Mouse (Mus musculus) cerebellum, postnatal 10 days (tissue): ENCODE measurements around the gene Arid5b.

Experiments used
- DNase-seq, 2 experiments: peaks; one replicate each; pipeline ENCODE4 v3.0.0; 2021; ENCODE audit warnings: mixed read lengths in 2 of 2

Gene Arid5b

DNA sequence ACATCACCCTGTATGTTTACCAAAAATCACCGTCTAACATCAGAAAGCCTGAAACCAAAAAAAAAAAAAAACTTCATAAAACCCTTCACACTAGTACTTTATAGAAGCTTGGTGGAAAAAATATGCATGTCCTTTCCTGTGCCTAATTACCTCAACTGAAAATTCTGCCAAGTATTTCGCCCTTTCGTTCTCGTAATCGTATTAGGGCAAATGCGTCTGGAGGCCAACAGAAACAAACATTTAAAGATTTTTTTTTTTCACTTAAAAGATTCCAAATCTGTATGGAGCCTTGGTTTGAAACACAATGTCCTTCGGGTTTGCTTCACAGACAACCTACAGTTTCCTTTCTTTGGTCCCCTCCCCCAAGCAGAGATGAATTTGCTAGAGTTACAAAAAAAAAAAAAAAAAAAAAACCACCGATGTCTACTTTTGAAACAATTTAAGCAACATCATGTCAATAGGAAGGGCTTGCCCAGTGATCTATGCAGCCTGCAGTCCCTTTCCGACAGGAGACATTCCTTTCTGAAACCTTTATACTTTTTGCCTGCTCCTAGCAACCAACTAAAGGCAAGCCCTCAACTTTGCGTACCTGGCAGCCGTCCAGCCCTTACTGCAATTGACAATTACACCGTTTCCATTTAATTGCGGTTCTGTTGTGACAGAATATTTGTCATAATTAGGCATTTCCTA is 86.7 kb downstream of the Arid5b start:
- peak; percentile 73 to 77 for DNase-seq

DNA sequence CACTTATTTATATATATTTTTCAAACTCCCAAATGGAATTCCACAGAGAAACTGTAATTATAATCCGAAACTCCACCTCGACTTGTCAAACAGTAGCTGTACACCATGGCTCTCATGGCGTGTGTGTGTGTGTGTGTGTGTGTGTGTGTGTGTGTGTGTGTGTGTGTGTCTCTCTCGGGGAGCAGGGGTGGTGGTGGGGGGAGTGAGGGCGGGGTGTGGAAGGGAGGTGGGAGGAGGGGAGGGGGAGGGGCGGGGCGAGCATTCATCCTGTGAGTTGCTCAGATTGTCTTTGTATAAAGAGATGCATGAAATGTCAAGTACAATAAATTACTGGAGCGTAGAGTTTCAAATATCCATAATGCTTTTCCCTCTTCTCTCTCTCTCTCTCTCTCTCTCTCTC is 87.4 kb downstream of the Arid5b start:
- peak; percentile 77 to 81 for DNase-seq

DNA sequence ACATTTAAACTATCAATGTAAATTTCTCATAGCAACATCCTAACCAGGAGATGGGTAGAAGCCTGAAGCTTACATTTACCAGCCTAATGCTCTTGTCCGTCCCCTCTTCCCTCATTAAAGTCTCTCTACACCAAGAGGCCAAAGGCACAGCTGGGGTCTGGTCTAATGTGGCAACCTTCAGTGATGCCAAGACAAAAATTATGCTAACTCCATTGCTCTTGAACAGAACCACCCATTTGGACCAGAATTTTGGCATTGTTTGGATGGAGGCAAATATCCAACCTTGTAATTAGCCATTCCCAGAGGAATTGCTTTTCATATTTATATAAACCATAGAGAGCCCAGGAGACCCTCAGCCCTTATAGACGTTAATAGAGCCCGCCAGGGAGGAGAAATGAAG is 88.7 kb downstream of the Arid5b start:
- DNase-seq, result peak; percentile 58 to 66

DNA sequence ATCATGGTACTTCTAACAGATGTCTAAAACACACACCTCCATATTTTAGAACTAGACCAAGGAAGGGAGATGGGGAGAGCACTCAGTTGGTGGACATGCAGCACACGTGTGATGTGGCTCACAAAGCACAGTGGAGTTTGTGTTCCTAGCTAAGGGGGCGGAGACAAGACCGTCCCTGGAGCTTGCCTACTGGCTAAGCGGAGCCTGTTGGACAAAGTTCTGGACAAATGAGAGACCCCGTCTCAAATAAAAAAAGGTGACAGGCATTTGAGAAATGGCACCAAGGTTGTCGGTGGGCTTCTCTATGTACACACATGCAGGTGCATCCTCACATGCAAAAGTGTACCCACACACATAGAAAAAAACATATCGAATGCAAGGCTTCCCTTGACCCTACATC is 95.4 kb downstream of the Arid5b start:
- no peak for DNase-seq

DNA sequence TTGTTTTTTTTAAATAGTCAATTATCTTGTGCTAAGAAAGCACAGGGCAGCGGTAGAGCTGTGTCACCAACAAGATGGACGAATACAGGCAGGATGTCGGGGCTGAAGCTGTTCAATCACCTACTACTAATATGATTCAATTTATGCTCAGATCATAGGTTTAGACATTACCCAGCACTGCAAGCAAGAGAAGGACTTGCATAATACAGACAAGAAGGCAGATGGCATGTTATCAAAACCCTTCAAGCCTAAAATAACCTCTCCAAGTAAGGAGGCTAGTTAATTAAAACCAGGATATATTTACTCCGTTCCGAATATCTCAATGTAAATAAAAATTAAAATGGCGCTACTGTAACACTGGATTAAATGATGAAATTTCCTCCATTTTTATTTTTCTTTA is 96.3 kb downstream of the Arid5b start:
- DNase-seq, result peak in 1 of 2 experiments; percentile 17

DNA sequence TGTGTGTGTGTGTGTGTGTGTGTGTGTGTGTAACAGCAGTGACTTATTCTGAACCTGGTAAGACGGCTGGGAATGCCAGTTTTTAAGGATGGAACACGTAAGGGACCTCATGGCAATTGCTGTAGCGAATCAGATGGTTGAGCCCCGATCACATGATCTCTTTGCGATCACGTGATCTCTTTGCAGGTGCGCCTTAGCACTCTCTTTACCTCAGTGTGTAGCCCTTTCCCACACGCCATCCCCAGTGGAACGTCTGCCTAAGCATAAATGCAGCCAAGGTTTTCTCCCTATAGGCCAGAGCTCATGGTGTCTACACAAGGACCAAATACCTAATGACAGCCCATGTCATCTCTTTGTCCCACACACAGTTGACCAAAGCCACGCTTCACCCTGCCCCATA is 97.4 kb downstream of the Arid5b start:
- no peak for DNase-seq

DNA sequence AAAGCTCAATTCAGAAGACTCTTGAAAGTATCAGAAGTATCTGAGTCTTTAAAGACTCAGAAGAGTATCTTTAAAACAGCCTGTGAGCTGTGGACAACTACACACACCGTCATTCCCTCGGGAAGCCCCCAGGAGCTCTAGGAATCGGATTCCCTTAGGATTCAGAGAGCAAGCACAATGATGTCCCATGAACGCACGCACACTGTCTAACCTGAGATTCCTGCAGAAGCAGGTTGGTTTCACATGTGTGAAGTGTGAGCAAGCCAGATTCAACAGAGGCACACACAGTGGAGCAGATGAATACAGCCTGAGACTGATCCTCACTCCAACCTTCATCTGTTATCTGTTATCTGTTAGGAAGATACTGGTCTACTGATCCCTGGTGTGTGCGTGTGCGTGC is 97.8 kb downstream of the Arid5b start:
- no peak for DNase-seq

DNA sequence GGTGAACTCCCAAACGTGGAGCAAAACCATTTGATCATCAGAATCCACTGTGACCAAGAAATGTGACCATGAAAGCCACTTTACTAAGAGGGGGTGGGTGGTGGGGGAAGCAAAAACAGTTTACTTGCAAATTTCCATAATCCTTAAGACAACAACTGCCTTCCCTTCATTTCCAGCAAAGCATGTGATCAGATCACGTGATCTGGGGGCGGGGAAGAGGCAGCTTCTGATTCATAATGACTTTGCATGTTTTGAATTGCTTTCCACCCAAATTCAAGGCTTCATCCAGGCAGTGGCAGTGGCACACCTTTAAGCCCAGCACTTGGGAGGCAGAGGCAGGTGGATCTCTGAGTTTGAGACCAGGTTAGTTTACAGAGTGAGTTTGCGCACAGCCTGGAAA is 98.4 kb downstream of the Arid5b start:
- DNase-seq, result no peak

DNA sequence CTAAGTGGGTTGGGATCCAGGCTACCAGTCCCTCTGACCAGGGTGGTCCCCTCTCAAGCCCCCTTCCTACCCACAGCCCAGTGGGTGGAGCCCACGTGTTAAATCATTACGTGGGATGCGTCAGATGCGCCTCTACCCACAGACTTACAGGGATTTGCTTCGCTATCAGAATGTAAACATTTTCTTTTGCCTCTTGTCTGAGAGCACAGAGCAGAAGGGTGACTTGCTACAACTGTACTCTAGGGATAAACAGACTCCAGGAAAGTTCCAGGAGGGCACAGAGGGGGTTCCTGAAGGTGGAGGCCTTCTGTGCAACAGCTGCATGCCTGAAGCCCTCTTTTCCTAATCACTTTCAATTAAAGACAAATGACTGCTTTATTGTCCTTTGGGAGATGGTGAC is 98.8 kb downstream of the Arid5b start:
- DNase-seq, result no peak

DNA sequence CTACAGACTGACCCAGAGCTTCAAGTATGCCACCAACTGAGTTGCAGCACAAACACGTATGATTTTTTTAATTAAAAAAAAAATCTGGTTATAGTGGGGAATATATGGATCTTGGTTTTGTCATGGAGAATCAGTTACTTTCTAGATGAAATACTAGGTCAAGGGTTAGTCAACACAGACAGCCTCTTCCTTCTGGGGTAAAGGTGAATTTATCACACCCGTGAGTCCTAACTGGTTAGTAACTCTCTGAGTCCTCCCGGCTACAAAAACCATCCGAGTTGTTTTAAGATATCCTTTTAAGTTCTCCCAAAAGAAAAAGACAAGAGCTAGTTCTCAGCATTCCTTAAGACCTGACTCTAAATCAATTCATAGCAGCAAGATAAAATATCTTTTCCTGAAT is 99.2 kb downstream of the Arid5b start:
- no peak for DNase-seq

DNA sequence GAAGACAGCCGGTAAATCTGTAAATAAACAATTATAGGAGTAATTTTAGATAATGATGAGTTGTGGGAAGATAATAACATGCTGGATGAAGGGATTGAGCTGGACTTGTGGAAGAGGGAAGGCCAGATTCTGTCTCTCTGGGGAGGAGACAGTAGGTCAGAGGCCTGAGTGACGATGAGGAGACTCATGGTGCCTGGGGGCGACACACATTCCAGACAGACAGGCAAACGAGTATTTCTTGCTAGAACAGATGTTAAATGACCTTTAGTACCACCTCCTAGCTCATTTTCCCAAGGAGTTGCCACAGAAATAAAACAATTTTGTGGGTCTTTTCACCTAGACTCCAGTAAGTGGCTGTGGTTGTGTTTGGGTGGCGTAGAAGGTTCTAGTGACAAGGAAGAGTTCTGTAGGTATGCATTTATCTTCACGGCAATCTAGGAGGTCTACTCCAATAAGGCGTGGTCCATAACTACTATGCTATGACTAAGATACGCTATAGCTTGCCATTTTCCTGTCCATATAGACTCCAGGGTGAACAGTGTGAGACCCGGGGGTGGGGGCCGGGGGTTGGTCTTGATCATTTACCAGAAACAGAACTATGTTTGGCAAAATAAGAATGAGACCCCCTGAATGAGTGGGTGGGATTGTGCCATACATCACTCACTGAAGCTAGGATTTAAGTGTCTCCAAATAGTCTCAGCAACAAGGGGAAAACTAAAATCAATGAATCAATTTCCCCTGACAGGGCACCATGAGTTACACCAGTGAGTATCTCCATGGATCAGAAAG is 100.6 kb downstream of the Arid5b start:
- no peak for DNase-seq

DNA sequence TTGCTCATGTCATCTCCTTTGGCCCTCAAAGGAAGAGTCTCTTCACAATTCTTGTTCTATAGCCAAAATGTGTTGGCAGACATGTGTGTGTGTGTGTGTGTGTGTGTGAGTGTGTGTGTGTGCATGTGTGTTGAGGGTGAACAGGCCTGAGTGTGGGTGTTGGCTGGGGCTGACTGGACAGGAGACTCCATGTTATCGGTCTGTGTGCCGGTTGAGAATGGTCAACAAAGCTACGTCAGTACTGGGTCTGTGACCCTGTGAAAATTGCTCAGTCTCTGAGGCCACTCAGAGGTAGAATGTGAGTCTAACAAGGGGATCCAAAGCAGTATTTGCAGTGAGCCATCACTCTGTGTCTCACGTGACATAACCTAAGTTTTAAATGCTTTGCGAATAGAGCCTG is 102.7 kb downstream of the Arid5b start:
- DNase-seq, result no peak

DNA sequence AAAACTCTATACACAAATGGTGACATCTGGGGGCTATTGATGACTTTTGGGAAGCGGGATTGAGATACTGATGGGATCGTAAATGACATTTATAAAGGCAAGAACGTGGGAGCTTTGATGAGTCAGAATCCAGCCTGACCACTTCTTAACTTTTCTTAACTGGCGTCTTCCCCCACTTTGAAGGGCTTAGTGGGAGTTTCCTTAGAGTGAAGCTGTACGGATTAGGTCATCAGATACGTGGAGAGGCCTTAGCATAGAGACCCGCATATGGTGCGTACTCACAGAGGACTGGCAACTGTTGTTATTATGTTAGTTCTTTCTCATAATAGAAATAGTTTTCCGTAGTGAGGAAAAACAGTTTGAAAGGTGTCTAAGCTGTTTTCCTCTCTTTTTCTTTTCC is 104.9 kb downstream of the Arid5b start:
- no peak for DNase-seq

DNA sequence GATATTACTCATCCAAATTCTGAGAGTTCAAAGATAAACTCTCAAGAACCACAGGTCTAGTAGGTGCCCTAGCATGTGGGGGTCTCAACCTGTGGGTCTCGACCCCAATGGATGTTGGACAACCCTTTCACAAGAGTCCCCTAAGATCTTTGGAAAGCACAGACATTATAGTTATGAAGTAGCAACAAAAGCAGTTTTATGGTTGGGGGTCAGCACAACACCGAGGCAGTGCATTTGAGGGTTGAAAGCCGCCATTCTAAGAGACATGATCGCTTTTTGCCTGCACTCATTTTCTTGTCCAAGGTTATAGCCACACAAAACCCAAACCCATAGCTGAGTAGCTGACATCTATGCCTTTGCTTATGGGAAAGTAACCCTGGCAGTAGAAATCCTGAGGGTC is 105.6 kb downstream of the Arid5b start:
- no peak for DNase-seq

DNA sequence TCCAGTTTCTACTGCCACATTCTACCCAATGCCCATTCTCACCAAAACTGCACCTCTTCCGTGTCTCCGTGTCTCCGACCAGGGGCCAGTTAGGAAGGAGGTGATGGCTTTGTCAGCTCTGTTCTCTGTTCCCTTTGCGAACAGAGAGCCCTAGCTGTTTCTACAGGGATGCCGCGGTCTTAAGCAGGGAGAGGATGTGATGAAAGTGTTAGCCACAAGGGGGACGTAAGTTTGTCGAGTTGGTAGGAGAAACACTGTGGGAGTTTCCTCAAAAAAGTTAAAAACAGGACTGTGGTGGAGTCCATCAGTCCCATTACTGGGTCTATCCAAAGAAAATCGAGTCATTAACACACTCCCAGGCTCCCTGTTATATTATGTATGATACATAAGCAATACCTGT is 106.6 kb downstream of the Arid5b start:
- DNase-seq, result no peak

DNA sequence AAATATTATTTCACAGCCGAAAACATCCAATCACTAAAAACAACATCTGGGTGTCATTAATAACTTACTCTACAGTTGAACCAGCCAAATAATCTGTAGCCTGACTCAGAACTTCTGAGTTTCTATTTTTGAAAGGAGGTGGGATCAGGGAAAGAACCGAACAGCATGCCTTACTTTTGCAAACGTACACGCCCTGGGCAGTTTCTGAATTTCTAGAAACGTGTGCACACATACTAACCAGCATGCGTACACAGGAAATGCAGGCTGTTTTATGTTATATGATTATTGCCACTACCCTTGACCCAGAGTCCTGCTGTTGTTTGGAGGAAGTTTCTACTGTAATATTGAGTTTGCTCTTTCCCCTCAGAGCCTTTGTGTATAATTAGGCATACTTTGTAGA is 109.9 kb downstream of the Arid5b start:
- no peak for DNase-seq

DNA sequence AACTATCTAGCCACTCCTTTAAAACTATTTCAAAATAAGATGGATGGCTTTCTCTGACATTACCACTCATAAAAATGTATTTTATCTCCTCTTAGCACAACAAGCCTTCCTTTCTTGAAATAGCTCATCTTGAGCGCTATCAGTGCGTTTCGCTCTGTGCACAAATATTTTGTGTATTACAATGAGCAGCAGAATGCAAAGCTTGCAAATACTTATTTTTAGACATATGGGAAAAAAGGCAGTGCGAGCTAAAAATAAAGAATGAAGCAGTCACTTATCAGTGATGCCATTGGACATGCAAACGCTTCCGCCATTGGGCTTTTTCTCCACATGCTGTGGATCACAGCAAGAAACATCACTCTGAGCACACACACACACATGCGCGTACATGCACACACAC is 110.4 kb downstream of the Arid5b start:
- no peak for DNase-seq

DNA sequence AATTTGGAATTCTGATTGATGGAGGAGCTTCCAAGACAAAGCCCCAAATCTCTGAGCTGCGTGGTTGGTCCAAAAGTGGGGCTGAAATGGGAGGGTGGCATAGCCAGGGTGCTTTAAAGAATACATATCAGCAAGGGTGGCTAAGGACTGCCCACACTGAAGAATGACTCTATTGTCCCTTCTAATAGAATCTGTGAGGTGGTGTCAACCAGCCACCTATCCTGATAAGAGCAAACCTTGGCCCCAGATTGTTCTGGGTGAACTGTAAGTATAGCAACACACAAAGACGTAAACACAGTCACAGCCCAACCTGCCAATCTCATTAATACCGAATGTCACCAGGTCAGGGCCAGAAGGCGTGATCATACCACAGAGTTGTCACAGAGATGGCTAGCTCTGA is 111.4 kb downstream of the Arid5b start:
- DNase-seq, result no peak

DNA sequence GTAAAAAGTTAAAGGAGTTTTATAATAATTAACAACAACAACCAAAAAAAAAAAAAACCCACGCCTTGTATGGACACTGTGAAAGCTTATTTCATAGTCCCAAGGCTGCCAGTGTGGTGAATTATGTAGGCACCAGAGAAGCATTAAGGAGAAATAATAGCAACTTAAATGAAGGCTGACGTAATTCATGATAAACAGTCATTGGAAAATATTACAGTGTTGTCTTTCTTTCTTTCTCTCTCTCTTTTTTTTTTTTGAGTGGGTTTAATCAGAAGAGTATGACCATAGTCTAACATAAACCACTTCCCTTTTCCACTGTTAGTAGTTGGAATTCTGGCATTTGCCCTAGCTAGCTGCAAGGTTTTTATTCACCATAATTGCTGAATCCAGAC is 111.8 kb downstream of the Arid5b start:
- DNase-seq, result no peak

DNA sequence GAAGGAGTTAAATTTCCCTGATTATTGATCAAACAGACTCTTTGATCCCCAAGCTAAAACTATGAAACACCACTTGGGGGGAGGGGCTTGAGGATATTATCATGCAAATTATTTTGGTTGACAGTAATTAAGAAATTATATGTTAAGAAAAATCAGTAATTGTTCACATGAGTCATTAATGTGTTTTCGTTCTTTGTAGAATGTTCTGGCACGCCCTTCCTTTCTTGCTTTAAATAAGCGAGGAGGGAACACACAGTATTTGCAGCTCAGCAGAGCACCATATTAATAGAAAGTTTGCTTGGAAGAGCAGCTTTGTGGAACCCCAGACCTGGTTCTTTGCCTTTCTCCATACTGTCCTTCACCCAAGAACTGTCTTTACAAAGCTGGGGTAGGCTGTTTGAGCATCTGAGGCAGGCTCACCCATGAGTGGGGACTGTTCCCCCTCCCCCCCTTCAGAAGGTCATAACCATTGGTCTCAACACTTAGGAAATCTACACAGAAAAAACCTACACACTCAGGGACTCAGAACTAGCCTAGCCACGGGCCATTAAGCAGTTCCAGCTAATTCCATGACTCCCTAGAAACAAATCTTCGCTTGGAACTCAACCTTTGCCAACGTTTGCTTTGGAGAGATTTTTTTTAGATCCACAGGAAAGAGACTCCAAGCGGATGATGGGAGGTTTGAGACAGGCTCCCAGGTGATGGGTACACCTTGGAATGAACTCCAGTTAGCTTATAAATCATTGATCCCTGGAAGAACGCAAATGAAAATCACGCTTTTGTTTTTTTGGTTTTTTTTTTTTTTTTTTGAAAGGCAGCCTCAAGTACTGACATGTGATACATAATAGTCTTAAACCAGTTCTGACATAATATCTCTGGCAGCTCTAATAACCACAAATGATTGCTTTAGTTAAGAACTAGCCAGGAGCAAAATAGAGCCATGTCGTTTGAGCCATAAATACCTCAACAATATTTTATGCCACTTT is 112.5 kb downstream of the Arid5b start:
- no peak for DNase-seq

DNA sequence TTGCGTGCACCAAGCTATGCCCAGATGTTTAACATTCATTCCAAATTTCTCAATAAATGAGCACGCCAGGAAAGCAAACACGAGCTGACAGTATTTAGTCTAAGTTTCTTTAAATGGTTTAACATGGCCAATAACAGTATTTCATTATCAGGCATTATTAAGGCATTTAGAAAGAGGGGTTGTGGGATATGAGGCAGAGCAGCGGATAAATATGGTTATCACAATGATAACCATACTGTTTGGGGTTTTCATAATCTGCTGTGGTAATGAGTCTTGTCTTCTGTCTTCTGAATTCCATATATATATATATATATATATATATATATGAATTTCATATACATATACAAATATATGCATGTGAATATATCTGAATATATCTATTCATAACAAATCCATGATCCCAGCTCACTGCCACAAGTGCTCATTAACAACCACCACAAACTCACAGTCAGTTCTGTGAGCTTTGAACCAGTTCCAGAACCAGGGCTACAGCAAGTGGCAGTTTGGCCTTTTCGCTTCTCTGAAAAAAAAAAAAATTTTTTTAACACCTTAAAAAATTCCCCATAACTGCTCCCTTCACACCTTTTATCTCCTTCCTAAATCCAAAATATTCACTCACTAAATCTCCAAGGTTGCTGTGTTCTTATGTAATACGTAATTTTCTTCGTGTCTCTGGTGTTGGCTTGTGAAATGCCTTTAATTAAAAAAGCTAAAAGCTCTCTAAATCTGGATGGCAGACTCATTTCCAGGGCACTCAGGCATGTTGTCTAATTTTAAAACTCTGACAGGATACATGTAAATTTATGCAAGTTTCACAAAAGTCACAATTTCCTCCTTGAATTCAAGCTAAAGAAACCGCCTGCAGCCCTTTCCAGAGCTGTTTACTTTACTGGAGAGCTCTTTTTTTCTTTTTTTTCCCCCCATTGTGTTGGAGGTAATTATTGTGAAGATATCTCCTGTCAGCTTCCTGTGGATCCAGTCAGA is 113.5 kb downstream of the Arid5b start:
- no peak for DNase-seq

DNA sequence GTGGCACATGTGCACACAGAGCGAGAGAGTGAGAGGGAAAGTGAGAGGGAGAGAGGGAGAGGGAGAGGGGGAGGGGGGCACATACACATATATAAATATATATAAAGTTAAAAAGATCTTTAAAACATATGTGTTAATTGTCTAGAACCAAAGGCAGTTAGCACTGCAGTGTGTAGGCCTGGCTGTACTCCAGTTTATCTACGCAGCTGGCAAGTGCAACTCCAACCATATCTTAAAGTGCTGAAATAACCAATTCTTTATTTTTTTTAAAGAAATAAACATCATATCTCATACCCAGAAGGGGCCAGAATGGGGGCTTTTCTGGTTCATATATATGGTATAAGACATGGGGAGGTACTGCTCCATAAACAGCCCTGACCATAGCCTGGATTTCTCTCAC is 114.4 kb downstream of the Arid5b start:
- no peak for DNase-seq
